Mouse (Mus musculus) hematopoietic stem cell, adult 5-6 weeks (primary cell): ENCODE results near the gene Olfr1475. TPM values are rescaled to one million over a fixed set of nuclear protein-coding genes. Genes with fewer than 3 reads are reported as not detected.
"Not testable (repeated sequence)": the region's sequence is repeated elsewhere in the genome, so short reads cannot be mapped to it uniquely, and the experiment has no call there.

ENCODE experiments used
- ATAC-seq, 2 experiments: fragments of 125-278 bp in 1 of 2; replicated peaks in 1 of 2; 2 replicates each; pipeline ENCODE4 v1.8.0; 2016 to 2017; ENCODE audit warnings: inconsistent platforms in 2 of 2, mild to moderate bottlenecking in 2 of 2, moderate number of reproducible peaks in 2 of 2, low read depth in 1 of 2, moderate TSS enrichment in 1 of 2; ENCODE audit not compliant: low FRiP score in 2 of 2, poor library complexity in 2 of 2, severe bottlenecking in 2 of 2, insufficient read depth in 1 of 2, low TSS enrichment in 1 of 2
- total RNA-seq: library from RNA; stranded (forward); fragments of 172-1452, 232-1000 nt; gene quantifications from 2 replicates; pipeline ENCODE4 v1.2.3, GENCODE M21; 2017

Olfr1475 gene
- not detected in 2 replicates for total RNA-seq

GRCm38 (mm10) chr19:13480096-13480495 lies at the start of gene Olfr1475:
Gene Olfr1475 (minus strand): TSS chr19:13480196.
- no peak for ATAC-seq

DNA sequence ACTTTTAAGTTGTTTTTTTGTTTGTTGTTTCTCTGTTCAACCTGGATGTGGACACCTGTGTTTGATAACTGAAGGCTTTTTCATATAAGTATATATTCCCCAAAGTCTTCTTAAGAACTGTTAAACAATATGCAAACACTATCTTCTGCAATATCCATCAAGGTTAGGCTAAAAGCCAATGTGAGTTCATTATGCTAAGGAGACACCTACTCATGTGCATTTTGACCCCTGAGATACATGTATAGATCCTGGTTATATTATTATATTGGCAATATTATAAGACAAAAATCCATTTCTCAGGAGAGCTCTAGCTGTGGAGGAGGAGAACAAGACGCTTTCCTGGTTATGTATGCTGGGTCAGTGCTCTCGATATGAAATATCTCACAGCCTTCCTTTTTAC lies 47.6 kb upstream of the Olfr1475 start, which contains the start of gene Olfr1480:
TSS of gene Olfr1480 (plus strand) at position 301 of the 400 bp plus-strand sequence.
- ATAC-seq, result no peak

DNA sequence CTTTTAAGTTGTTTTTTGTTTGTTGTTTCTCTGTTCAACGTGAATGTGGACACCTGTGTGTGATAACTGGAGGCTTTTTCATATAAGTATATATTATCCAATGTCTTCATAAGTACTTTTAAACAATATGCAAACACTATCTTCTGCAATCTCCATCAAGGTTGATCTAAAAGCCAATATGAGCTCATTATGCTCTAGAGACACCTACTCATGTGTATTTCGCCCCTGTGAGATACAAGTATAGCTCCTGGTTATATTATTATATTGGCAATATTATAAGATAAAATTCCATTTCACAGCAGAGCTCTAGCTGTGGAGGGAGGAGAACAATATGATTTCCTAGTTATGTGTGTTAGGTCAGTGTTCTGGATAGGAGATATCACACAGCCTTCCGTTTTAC lies 20.2 kb upstream of the Olfr1475 start, which contains the start of gene Olfr1477:
TSS of gene Olfr1477 (plus strand) at position 301 of the 400 bp plus-strand sequence.
- no peak for ATAC-seq

GRCm38 (mm10) chr19:13469265-13469664 lies 10.7 kb downstream of the Olfr1475 start, which contains the start of gene Olfr1474:
Gene Olfr1474 (plus strand): TSS chr19:13469565.
- not testable (repeated sequence) for ATAC-seq

DNA sequence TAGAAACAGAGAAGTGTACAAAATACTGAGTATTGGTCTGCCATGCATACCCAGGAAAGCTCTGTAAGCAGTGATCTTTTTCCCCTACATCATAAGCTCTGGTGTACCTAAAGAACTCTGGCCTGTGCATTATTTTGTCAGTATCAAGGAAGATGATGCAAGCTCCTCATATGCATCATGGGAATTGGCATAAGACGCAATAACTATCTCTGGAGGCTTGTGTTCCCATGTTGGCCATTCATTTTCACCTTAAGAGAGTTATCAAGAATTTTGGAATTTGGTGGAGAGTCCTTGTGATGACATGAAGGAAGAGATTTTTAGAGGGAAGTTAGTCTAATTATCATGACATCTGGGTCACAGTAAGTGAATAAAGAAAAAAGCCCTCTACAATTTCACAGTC lies 24.0 kb downstream of the Olfr1475 start, which contains the start of gene Olfr1472:
TSS of gene Olfr1472 (minus strand) at position 101 of the 400 bp plus-strand sequence.
- ATAC-seq, result no peak

GRCm38 (mm10) chr19:13443109-13443508 lies 36.9 kb downstream of the Olfr1475 start, which contains the start of gene Olfr1471:
Gene Olfr1471 (plus strand): TSS chr19:13443409.
- not testable (repeated sequence) for ATAC-seq

Other genes with a start within 250 kb of the Olfr1475 start
- not detected in 2 replicates for gene Olfr1463, start 248.9 kb downstream of the Olfr1475 start, total RNA-seq
- gene Olfr1465, start 164.7 kb downstream of the Olfr1475 start, total RNA-seq, result not detected in 2 replicates
- gene Olfr1466, start 141.3 kb downstream of the Olfr1475 start, total RNA-seq, result not detected in 2 replicates
- gene Olfr1467, start 118.0 kb downstream of the Olfr1475 start, total RNA-seq, result not detected in 2 replicates
- not detected in 2 replicates for gene Olfr1469, start 72.3 kb downstream of the Olfr1475 start, total RNA-seq
- gene Olfr1471, start 36.8 kb downstream of the Olfr1475 start, total RNA-seq, result not detected in 2 replicates
- not detected in 2 replicates for gene Olfr1472, start 24.1 kb downstream of the Olfr1475 start, total RNA-seq
- gene Olfr1474, start 10.6 kb downstream of the Olfr1475 start, total RNA-seq, result not detected in 2 replicates
- not detected in 2 replicates for gene Olfr1477, start 20.4 kb upstream of the Olfr1475 start, total RNA-seq
- not detected in 2 replicates for gene Olfr1480, start 47.7 kb upstream of the Olfr1475 start, total RNA-seq
- not detected in 2 replicates for gene Olfr1484, start 103.3 kb upstream of the Olfr1475 start, total RNA-seq
- gene Olfr1487, start 137.2 kb upstream of the Olfr1475 start, total RNA-seq, result not detected in 2 replicates
- gene Olfr1489, start 151.4 kb upstream of the Olfr1475 start, total RNA-seq, result not detected in 2 replicates
- gene Olfr1490, start 170.9 kb upstream of the Olfr1475 start, total RNA-seq, result not detected in 2 replicates
- gene Olfr1491, start 217.1 kb upstream of the Olfr1475 start, total RNA-seq, result not detected in 2 replicates
- not detected in 2 replicates for gene Olfr1493-ps1, start 243.1 kb upstream of the Olfr1475 start, total RNA-seq